Mouse (Mus musculus) lung, postnatal 0 days (tissue): ENCODE data around the gene A830018L16Rik. TPM values are rescaled to one million over a fixed set of nuclear protein-coding genes. Genes with fewer than 3 reads are reported as not detected.

Source experiments
- ATAC-seq: fragments of 200-750 bp; cut with Nextera tagmentation; 2 replicates; pipeline ENCODE4 v1.8.0; 2017; ENCODE audit warnings: moderate library complexity
- DNase-seq: peaks from one replicate; pipeline ENCODE4 v3.0.0-alpha.2; 2016; ENCODE audit warnings: low spot score
- H3K27ac ChIP-seq: fragments of 300-500 bp; sonication (generic); 2 replicates; pipeline ENCODE4 v1.5.1; 2014; ENCODE audit warnings: antibody characterized with exemption, mild to moderate bottlenecking, low read length, mixed read lengths
- H3K27me3 ChIP-seq: fragments of 300-500 bp; sonication (generic); replicated peaks from 2 replicates; pipeline ENCODE4 v1.6.1; 2014; ENCODE audit warnings: low read length, mixed read lengths; ENCODE audit not compliant: insufficient read depth
- H3K36me3 ChIP-seq: fragments of 300-500 bp; sonication (generic); 2 replicates; pipeline ENCODE4 v1.6.1; 2014; ENCODE audit warnings: low read length, mixed read lengths; ENCODE audit not compliant: insufficient read depth
- H3K4me1 ChIP-seq: fragments of 300-500 bp; sonication (generic); 2 replicates; pipeline ENCODE4 v1.6.1; 2014; ENCODE audit warnings: antibody characterized with exemption, low read depth, low read length, mixed read lengths; ENCODE audit not compliant: insufficient read depth
- H3K4me2 ChIP-seq: fragments of 300-500 bp; sonication (generic); replicated peaks from 2 replicates; pipeline ENCODE4 v1.6.1; 2014; ENCODE audit warnings: low read depth, mild to moderate bottlenecking, low read length, moderate library complexity, mixed read lengths
- H3K4me3 ChIP-seq: fragments of 300-500 bp; sonication (generic); 2 replicates; pipeline ENCODE4 v1.5.1; 2014; ENCODE audit warnings: low read depth, low read length
- H3K9ac ChIP-seq: fragments of 300-500 bp; sonication (generic); replicated peaks from 2 replicates; pipeline ENCODE4 v1.6.1; 2014; ENCODE audit warnings: low read depth, mild to moderate bottlenecking
- H3K9me3 ChIP-seq: fragments of 300-500 bp; sonication (generic); 2 replicates; pipeline ENCODE4 v1.6.1; 2016; ENCODE audit warnings: low read length, mixed read lengths
- CTCF ChIP-seq: IDR thresholded peaks from 2 replicates; pipeline ENCODE4 v1.5.1; 2016; ENCODE audit warnings: antibody characterized with exemption, mild to moderate bottlenecking
- EP300 ChIP-seq: IDR thresholded peaks from 2 replicates; pipeline ENCODE4 v1.6.1; 2016; ENCODE audit warnings: antibody characterized with exemption, mild to moderate bottlenecking, control low read depth
- WGBS: fragments of 180-500 bp; shearing (Covaris S2); extraction: QIAGEN DNeasy Blood & Tissue Kit; methylation state at CpG from one replicate; pipeline ENCODE4 v1.1.7; 2014; 5-methylcytosine and 5-hydroxymethylcytosine counted together
- polyA plus RNA-seq: library from polyadenylated mRNA; unstranded; fragments of >200 nt; fragmentation: Nextera tagmentation; extraction: Ambion mirVana; gene quantifications from 2 replicates; pipeline ENCODE4 v1.2.1, GENCODE M21; 2015

A830018L16Rik gene
- polyA plus RNA-seq, 1 experiment from 2014 or later = 0.88 TPM

DNA sequence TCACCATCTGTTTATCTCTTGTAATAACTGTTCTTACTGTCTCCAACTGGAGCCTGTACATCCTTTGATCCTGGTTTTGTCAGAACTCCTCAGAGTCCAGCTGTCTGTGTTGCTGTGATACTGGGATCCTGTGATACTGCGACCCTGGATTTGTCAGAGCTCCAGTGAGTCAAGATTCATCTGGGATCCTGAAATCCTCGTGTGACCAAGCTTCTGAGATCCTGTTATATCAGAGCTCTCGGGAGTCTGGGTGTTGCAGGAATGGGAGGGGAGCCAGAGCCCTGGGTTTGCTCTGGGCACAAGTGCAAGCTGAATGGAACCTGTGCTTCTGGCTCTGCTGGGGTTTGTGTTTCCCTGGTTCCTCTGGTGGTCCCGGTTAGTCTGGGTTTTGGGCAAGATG lies 166.1 kb downstream of the A830018L16Rik start:
- 52% methylated on average over 4 of the region's 4 CpGs for WGBS

DNA sequence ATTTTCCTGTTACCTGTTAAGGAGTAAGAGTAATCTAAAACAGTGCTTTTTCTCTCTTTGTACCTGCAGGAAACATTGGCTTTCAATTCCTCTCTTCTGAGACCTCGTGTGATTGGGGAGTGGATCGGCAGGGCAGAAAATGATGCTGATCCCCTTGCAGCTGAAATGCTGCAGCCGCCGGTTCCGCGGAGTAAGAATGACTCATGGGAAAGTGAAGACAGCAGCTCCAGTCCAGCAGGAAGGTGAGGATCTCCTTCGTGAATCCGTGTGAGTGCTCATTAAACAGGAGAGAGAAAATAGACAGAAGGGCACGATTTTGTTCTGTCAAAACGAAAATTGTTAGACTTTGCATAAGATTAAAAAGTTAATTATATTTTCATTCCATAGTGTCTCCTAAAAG lies 174.4 kb downstream of the A830018L16Rik start:
- WGBS = 61% methylated on average over 10 of the region's 10 CpGs
- Histone ChIP-seq H3K9me3 (no peaks in the 10 kb centered on the region), H3K36me3 (no peaks in the 10 kb centered on the region), H3K27ac (no peak overlapping the region), H3K9ac (no peak overlapping the region), H3K4me3 (no peak overlapping the region), H3K27me3 (no peaks in the 10 kb centered on the region), H3K4me2 (no peak overlapping the region), H3K4me1 (no peaks in the 10 kb centered on the region)
- DNase-seq = no peak
- no peak for TF ChIP-seq CTCF
- no peak for TF ChIP-seq EP300
- ATAC-seq = no peak

More for the DNA sequence above, 166.1 kb downstream of the A830018L16Rik start:
- Histone ChIP-seq H3K36me3 (no peaks in the 10 kb centered on the region), H3K4me1 (no peaks in the 10 kb centered on the region), H3K27me3 (no peaks in the 10 kb centered on the region), H3K4me2 (no peak overlapping the region), H3K9me3 (no peaks in the 10 kb centered on the region), H3K9ac (no peak overlapping the region), H3K27ac (no peak overlapping the region), H3K4me3 (no peak overlapping the region)
- no peak for TF ChIP-seq EP300
- ATAC-seq (no peak), DNase-seq (no peak)

DNA sequence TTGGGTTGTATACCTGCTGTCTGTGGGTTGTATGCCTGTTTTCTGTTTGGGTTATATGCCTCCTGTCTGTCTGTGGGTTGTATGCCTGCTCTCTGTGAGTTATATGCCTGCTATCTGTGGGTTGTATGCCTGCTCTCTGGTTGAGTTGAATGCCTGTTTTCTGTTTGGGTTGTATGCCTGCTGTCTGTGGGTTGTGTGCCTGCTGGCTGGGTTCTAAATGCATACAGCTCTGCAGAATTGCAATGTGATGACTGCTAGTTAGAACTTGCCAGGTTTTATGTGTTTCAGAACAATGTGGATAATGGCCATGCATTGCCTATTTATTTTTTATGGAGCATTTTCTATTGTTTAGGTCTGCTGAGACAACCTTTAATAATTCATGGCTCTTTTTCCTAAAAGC lies 236.2 kb downstream of the A830018L16Rik start:
- Histone ChIP-seq H3K27me3 (no peaks in the 10 kb centered on the region), H3K4me3 (no peak overlapping the region), H3K4me1 (no peaks in the 10 kb centered on the region), H3K36me3 (no peaks in the 10 kb centered on the region), H3K9ac (no peak overlapping the region), H3K27ac (no peak overlapping the region), H3K4me2 (no peak overlapping the region), H3K9me3 (no peaks in the 10 kb centered on the region)
- ATAC-seq (no peak), DNase-seq (no peak)
- TF ChIP-seq CTCF = no peak
- no peak for TF ChIP-seq EP300

DNA sequence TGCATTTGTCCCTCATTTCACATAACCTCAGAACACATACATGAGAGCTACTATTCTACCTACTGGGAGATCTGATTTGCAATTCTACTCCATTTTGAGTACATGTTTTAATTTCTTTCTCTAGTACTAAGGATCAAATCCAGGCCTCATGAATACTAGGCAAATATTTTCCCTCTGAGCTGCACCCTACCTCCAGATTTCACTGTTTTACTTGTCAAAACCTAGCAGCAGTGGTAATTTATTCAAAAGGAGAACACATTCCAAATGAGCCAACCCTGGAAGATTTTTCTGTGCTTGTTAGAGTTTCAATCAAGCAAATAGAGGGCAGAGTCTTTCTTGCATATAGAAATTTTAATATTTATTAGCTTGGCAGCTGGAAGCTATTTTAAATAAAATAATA lies 238.9 kb downstream of the A830018L16Rik start:
- DNase-seq (no peak), ATAC-seq (no peak)
- Histone ChIP-seq H3K9ac (no peak overlapping the region), H3K27me3 (no peaks in the 10 kb centered on the region), H3K9me3 (no peaks in the 10 kb centered on the region), H3K4me2 (no peak overlapping the region), H3K27ac (no peak overlapping the region), H3K4me3 (no peak overlapping the region), H3K4me1 (no peaks in the 10 kb centered on the region), H3K36me3 (no peaks in the 10 kb centered on the region)
- no peak for TF ChIP-seq EP300
- no peak for TF ChIP-seq CTCF

DNA sequence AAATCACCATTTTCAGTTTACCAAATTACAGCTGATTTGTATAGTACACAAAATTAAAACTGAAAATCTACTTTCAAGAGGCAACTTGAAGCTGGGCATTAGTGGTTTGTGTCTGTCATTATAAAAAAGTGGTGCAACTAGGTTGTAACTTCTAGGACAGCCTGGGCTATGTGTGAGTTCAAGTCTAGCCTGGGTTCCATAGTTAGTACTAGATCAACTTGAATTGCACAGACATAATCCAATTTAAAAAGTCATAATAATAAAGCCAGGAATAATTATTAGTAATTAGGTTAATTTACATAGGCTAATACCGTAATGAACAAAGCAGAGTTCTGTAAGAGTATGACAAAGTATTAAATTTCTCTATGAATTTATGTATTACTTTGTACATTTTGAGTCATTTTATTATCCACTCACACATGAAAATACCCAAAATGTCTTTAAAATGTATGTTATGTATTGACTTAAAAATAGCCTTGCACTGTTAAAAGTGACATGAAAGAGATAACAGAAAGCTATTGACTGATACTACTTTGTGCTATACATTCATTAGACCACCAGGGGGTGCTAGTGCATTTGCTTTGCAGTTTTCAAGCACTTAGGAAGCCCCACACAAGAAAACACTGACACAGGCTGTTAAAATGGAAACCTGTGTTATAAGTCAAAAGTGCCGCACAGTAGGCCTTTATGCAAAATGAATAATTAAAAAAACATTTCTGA lies 243.6 kb downstream of the A830018L16Rik start:
- no peaks in the 10 kb centered on the region for H3K36me3 ChIP-seq
- H3K9ac ChIP-seq = no peak overlapping the region
- WGBS = 55% methylated on average over 2 of the region's 2 CpGs
- ATAC-seq (no peak), DNase-seq (peak; percentile 76)
- no peak overlapping the region for H3K4me3 ChIP-seq
- no peak overlapping the region for H3K27ac ChIP-seq
- H3K4me1 ChIP-seq = no peaks in the 10 kb centered on the region
- H3K4me2 ChIP-seq = no peak overlapping the region
- TF ChIP-seq EP300 = no peak
- peak; percentile 92 for TF ChIP-seq CTCF
- H3K9me3 ChIP-seq = no peaks in the 10 kb centered on the region
- H3K27me3 ChIP-seq = no peaks in the 10 kb centered on the region

DNA sequence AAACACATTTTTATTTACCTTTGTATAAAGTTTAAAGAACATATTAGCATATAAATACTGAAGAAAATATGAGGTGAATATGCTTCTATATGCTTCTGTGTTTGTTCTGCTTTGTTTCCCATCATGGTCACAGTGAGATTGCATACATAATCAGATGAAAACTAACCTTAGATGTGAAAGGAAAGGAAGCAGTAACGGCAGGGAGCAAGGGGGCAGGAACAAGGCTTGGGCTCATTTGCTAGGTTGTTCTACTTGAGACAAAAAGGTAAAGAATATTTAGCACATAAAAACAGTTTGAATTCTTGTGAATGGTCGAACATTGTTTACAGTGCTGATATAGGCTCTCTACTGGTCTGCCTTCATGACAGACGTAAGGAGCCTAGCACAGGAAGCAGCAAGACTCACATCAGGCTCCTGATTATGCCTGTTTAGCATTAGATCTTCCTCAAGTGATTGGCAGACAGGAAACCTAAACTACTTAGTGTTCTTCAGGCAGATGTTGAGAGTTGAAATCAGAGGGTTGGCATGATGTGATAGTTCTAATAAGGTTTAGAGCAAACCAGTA lies 244.2 kb downstream of the A830018L16Rik start:
- TF ChIP-seq EP300 = no peak
- TF ChIP-seq CTCF = no peak
- WGBS = 20% methylated on average over 3 of the region's 3 CpGs
- H3K4me1 ChIP-seq = no peaks in the 10 kb centered on the region

More for the DNA sequence above, 244.2 kb downstream of the A830018L16Rik start:
- no peaks in the 10 kb centered on the region for H3K27me3 ChIP-seq
- no peak overlapping the region for H3K4me2 ChIP-seq
- no peak overlapping the region for H3K9ac ChIP-seq
- H3K36me3 ChIP-seq = no peaks in the 10 kb centered on the region
- no peak overlapping the region for H3K4me3 ChIP-seq
- H3K9me3 ChIP-seq = no peaks in the 10 kb centered on the region
- no peak for ATAC-seq
- no peak overlapping the region for H3K27ac ChIP-seq
- DNase-seq = no peak
